In the genomic region with DNA sequence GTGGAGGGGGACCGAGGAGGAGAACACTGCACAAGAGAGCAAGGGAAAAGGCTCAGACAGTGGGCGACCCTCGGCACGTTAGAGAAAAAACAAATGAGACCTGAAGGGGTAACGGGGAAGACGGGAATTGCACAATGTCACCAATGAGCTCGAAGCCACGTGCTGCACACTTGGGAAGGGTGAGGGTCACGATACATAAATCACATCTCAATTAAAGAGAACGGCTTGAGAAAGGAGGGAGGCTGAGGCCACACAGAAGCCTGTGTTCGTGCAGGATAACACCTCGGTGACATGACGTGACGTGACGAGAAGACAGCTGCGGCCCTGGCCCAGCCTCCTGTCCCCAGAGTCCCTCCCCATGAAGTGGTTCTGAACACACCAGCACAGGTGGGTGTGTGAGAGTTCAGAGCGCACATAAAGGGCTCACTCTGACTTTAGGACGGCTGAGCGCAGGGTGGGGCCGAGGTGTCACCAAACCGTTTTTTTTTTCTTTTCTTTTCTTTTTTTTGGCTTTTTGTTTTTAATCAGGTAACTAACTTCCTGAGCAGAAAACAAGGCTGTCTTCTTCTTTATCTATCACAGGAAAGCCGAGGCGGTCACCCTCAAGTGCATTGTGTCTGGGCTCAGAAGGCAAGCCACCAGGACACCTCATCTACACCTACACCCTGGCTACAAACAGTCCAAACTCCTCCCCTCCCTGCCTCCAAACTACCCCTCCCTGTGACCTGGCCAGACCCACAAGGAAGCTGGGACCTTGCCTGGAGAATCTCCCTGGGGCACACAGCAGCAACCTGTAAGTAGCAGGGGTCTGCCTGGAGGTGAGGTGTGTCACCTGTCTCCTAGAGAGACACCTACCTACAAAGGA, we compare ENCODE assay signal across 12 mouse cellular contexts. TPM values are rescaled to one million over a fixed set of nuclear protein-coding genes. Genes with fewer than 3 reads are reported as not detected.
DNase-seq lines count a peak whose midpoint lies in the region; ATAC-seq lines count a peak whose summit lies in the region.
"Had no signal": no experiment of that assay in that cellular context is flagged by ENCODE, and none has a peak within 500 bp of the region (broad histone marks: within the 10 kb centered on the region; RNA-seq: fewer than 3 reads in every experiment).

No protein-coding gene starts in this region.

- no peak overlapping the region for H3K4me3 ChIP-seq in kidney, embryonic 16.5 days (ENCODE audit: low read length)

- WGBS in kidney, embryonic 16.5 days, result 34% methylated on average over 23 of the region's 23 CpGs

- H3K36me3 ChIP-seq in kidney, embryonic 16.5 days (ENCODE audit: insufficient read depth, low read length), result peaks cover 4% of the 10 kb centered on the region; the same call in 1 of the 2 replicates
- H3K36me3 ChIP-seq: G1E had no signal

- peaks cover 11% of the 10 kb centered on the region; the same call in 1 of the 2 replicates for H3K4me1 ChIP-seq in kidney, embryonic 16.5 days (ENCODE audit: insufficient read depth, low read length)

- peak; percentile 41 to 51 for DNase-seq in spleen, postnatal 36 days (ENCODE audit: low spot score in 2 of 2)
- no peak for DNase-seq in spleen, adult 18-20 months
- DNase-seq in thymus, postnatal 4 days, result peak; percentile 60
- no peak for DNase-seq in kidney, adult 18-20 months
- DNase-seq in adrenal gland, postnatal 14 days, result no peak
- DNase-seq: kidney, postnatal 4 days had no signal

- H3K9me3 ChIP-seq in kidney, embryonic 16.5 days (ENCODE audit: low read length), result no peaks in the 10 kb centered on the region

- H3K27me3 ChIP-seq in kidney, embryonic 16.5 days (ENCODE audit: insufficient read depth, low read length), result no peaks in the 10 kb centered on the region

- H3K27ac ChIP-seq in kidney, embryonic 16.5 days (ENCODE audit: low read length), result no peak overlapping the region
- H3K27ac ChIP-seq: macrophage had no signal

- H3K4me2 ChIP-seq in kidney, embryonic 16.5 days (replicated peaks; ENCODE audit: low read depth, low read length), result no peak overlapping the region

- 0 out of 2 replicates have a peak, but pooled peaks have one; percentile 10 for ATAC-seq in granulocyte monocyte progenitor cell, adult 5-6 weeks (replicated peaks; ENCODE audit: poor library complexity, severe bottlenecking)
- peak; percentile 32 for ATAC-seq in megakaryocyte-erythroid progenitor cell, adult 5-6 weeks (replicated peaks; ENCODE audit: low FRiP score, low TSS enrichment, poor library complexity, severe bottlenecking)
- ATAC-seq in kidney, embryonic 16.5 days (ENCODE audit: low FRiP score, low TSS enrichment), result no peak
- ATAC-seq: forebrain, embryonic 16.5 days had no signal

- H3K9ac ChIP-seq in kidney, embryonic 16.5 days (replicated peaks; ENCODE audit: low read length), result no peak overlapping the region

RNA-seq across cellular contexts. Expression of gene Prex1, which starts 12.2 kb away (rescaled TPM):
- total RNA-seq in granulocyte monocyte progenitor cell, adult 5-6 weeks (2014; fragmentation: Nextera tagmentation), result 29.4 and 39.0 TPM in 2 replicates
- total RNA-seq in granulocyte monocyte progenitor cell, adult 5-6 weeks (2017), result 13.4 and 15.6 TPM in 2 replicates
- 34.5 and 39.2 TPM in 2 replicates for total RNA-seq in megakaryocyte-erythroid progenitor cell, adult 5-6 weeks (2014; fragmentation: Nextera tagmentation)
- total RNA-seq in megakaryocyte-erythroid progenitor cell, adult 5-6 weeks (2017), result 9.2 and 10.0 TPM in 2 replicates
- polyA plus RNA-seq in kidney, embryonic 16.5 days (2015; fragmentation: Nextera tagmentation; extraction: Ambion mirVana), result 15.7 and 17.8 TPM in 2 replicates
- total RNA-seq in adrenal gland, postnatal 14 days (2021), result 13.6 and 18.6 TPM in 2 replicates

Comparison
In these comparisons a context has a peak if more than half of its experiments do, and no peak if none do; other contexts are left out.
1. DNase-seq: peak in spleen, postnatal 36 days (2 of 2) and thymus, postnatal 4 days (single experiment); none in spleen, adult 18-20 months (0 of 2), kidney, adult 18-20 months (single experiment) and adrenal gland, postnatal 14 days (single experiment).